Mouse (Mus musculus) liver, embryonic 16.5 days (tissue): Measurements from ENCODE around the gene Nxpe2. TPM values are rescaled to one million over a fixed set of nuclear protein-coding genes. Genes with fewer than 3 reads are reported as not detected.

Source experiments
- ATAC-seq: fragments of 200-750 bp; cut with Nextera tagmentation; 2 replicates; pipeline ENCODE4 v1.8.0; 2017; ENCODE audit warnings: low read depth, mild to moderate bottlenecking, moderate number of reproducible peaks, moderate library complexity
- H3K27ac ChIP-seq: fragments of 300-500 bp; sonication (generic); 2 replicates; pipeline ENCODE4 v1.5.1; 2014; ENCODE audit warnings: mild to moderate bottlenecking, low read length
- H3K27me3 ChIP-seq: fragments of 300-500 bp; sonication (generic); 2 replicates; pipeline ENCODE4 v1.6.1; 2014; ENCODE audit warnings: low read depth, low read length, mixed read lengths; ENCODE audit not compliant: control insufficient read depth, insufficient read depth
- H3K36me3 ChIP-seq: fragments of 300-500 bp; sonication (generic); 2 replicates; pipeline ENCODE4 v1.6.1; 2014; ENCODE audit warnings: mild to moderate bottlenecking; ENCODE audit not compliant: control insufficient read depth, insufficient read depth
- H3K4me1 ChIP-seq: fragments of 300-500 bp; sonication (generic); 2 replicates; pipeline ENCODE4 v1.6.1; 2014; ENCODE audit warnings: low read depth, low read length, mixed read lengths; ENCODE audit not compliant: control insufficient read depth
- H3K4me2 ChIP-seq: fragments of 300-500 bp; sonication (generic); 2 replicates; pipeline ENCODE4 v1.6.1; 2014; ENCODE audit warnings: low read depth, low read length, mixed read lengths
- H3K4me3 ChIP-seq: fragments of 300-500 bp; sonication (generic); 2 replicates; pipeline ENCODE4 v1.5.1; 2014; ENCODE audit warnings: low read depth, mild to moderate bottlenecking, low read length
- H3K9ac ChIP-seq: fragments of 300-500 bp; sonication (generic); 2 replicates; pipeline ENCODE4 v1.6.1; 2014; ENCODE audit warnings: low read depth, low read length
- H3K9me3 ChIP-seq: fragments of 300-500 bp; sonication (generic); replicated peaks from 2 replicates; pipeline ENCODE4 v1.6.1; 2016; ENCODE audit warnings: low read length; ENCODE audit not compliant: control insufficient read depth
- WGBS: fragments of 180-500 bp; shearing (Covaris S2); extraction: QIAGEN DNeasy Blood & Tissue Kit; methylation state at CpG from one replicate; pipeline ENCODE4 v1.1.7; 2014; ENCODE audit not compliant: insufficient replicate concordance; 5-methylcytosine and 5-hydroxymethylcytosine counted together
- polyA plus RNA-seq: library from polyadenylated mRNA; unstranded; fragments of >200 nt; fragmentation: Nextera tagmentation; extraction: Ambion mirVana; gene quantifications from 2 replicates; pipeline ENCODE4 v1.2.1, GENCODE M21; 2015

Nxpe2 gene
- polyA plus RNA-seq, 1 experiment from 2014 or later = 120 TPM

DNA sequence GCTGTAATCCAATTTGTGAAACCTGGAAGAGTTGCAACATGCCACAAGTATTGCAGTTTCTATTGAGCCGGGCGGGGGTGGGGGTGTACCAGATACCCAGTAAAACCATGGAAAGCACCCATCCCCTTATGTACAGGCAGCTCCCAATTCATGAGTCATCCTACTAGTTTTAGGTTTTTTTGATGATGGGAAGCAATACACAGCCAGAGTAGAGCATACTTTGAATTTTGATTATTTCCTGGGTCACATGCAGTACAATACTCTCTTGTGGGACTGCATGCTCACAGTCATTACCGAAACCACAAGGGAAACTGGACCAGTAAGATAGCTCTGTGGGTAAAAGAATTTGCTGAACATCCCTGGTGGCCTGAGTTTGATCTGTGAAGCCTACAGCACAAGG is 3.8 kb upstream of the Nxpe2 start:
- peaks cover 73% of the 10 kb centered on the region for H3K4me1 ChIP-seq
- H3K27me3 ChIP-seq = no peaks in the 10 kb centered on the region
- ATAC-seq = no peak
- no peaks in the 10 kb centered on the region for H3K36me3 ChIP-seq
- H3K4me3 ChIP-seq = no peak overlapping the region
- H3K9me3 ChIP-seq = no peaks in the 10 kb centered on the region
- H3K4me2 ChIP-seq = no peak overlapping the region
- H3K9ac ChIP-seq = no peak overlapping the region
- peak overlapping the region; percentile 0; the same call in 1 of the 2 replicates for H3K27ac ChIP-seq
- 32% methylated on average over 3 of the region's 3 CpGs for WGBS

DNA sequence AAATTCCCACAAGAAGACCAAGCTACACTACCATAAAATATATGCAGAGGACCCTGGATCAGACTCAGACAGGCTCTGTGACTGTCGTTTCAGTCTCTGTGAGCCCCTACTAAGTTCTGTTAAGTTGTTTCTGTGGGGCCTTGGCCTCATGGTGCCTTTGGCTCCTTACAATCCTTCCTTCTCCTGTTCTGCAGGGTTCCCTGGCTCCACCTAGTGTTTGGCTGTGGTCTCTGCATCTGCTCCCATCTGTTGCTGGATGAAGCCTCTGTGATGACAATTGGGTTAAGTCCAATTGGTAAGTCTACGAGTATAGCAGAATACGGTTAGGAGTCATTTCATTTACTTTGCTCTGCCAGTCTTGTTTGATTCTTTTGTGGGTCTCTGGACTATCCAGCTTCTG is 1.5 kb upstream of the Nxpe2 start:
- Histone ChIP-seq H3K36me3 (no peaks in the 10 kb centered on the region), H3K27ac (peak overlapping the region; percentile 60), H3K9me3 (no peaks in the 10 kb centered on the region), H3K4me3 (no peak overlapping the region), H3K4me2 (0 out of 2 replicates have a peak overlapping the region, but pooled peaks have one; percentile 3), H3K27me3 (no peaks in the 10 kb centered on the region), H3K4me1 (peaks cover 51% of the 10 kb centered on the region), H3K9ac (peak overlapping the region; percentile 46)
- 21% methylated on average over 3 of the region's 3 CpGs for WGBS
- ATAC-seq = peak; percentile 66

DNA sequence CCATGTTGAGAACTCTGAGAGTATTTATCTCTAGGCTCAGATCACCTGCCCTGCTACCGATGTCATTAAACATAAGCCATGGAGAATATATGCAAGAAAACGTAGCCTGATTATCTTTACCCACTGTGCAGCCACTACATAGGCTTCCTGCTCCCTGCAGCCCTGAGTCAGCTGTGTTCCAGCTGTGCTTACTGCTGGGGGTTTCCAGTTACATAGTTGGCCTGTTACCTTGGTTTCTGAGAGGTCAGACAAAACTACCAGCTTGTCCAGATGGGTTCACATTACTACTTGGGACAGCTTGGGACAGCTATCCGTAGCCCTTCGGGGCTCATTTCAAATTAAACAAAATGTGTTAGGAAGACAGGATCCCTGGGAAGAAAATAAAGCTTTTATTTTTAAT is 868 bp upstream of the Nxpe2 start:
- ATAC-seq = 0 out of 2 replicates have a peak, but pooled peaks have one; percentile 25
- no peaks in the 10 kb centered on the region for H3K27me3 ChIP-seq
- WGBS = 55% methylated on average over 4 of the region's 4 CpGs
- H3K9me3 ChIP-seq = no peaks in the 10 kb centered on the region
- H3K9ac ChIP-seq = no peak overlapping the region; the same call in 1 of the 2 replicates
- no peak overlapping the region for H3K4me3 ChIP-seq
- no peaks in the 10 kb centered on the region for H3K36me3 ChIP-seq
- peak overlapping the region; percentile 60 for H3K27ac ChIP-seq
- H3K4me1 ChIP-seq = peaks cover 45% of the 10 kb centered on the region
- peak overlapping the region; percentile 3; the same call in 1 of the 2 replicates for H3K4me2 ChIP-seq

DNA sequence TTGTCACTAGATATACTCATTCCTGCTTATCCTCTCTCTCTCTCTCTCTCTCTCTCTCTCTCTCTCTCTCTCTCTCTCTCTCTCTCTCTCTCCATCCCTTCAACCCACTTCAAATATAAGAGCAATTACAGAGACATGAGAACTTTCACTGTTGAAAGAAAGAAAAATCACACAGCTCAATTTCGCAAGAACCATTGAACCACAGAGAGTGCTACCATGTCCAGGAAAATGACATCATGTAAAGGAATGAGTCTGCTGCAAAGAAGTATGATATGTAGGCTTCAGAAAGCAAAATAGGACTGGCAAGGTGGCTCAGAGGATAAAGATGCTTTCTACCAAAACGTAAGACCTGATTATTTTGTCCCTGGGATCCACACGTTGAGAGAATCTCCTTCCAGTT is 7.4 kb downstream of the Nxpe2 start:
- WGBS = 72% methylated on average over 3 of the region's 3 CpGs
- no peaks in the 10 kb centered on the region for H3K9me3 ChIP-seq

GRCm38 (mm10) chr9:48345456-48345855 is 7.8 kb downstream of the Nxpe2 start:
- no peak for ATAC-seq
- Histone ChIP-seq H3K27me3 (no peaks in the 10 kb centered on the region), H3K27ac (no peak overlapping the region), H3K36me3 (no peaks in the 10 kb centered on the region), H3K9me3 (no peaks in the 10 kb centered on the region), H3K4me3 (no peak overlapping the region), H3K4me2 (no peak overlapping the region), H3K9ac (no peak overlapping the region), H3K4me1 (peaks cover 13% of the 10 kb centered on the region)
- 85% methylated on average over 9 of the region's 9 CpGs for WGBS

More for the DNA sequence above, 7.4 kb downstream of the Nxpe2 start:
- H3K36me3 ChIP-seq = no peaks in the 10 kb centered on the region
- no peak overlapping the region for H3K4me3 ChIP-seq
- H3K9ac ChIP-seq = no peak overlapping the region
- ATAC-seq = no peak
- no peaks in the 10 kb centered on the region for H3K27me3 ChIP-seq
- peaks cover 13% of the 10 kb centered on the region for H3K4me1 ChIP-seq
- H3K4me2 ChIP-seq = no peak overlapping the region
- no peak overlapping the region for H3K27ac ChIP-seq

- peak overlapping the region; percentile 88 for H3K9ac ChIP-seq
- peaks cover 26% of the 10 kb centered on the region for H3K36me3 ChIP-seq
- H3K4me3 ChIP-seq = peak overlapping the region; percentile 82
- H3K4me1 ChIP-seq = peaks cover 25% of the 10 kb centered on the region
- peak overlapping the region; percentile 41 for H3K4me2 ChIP-seq
- H3K27me3 ChIP-seq = no peaks in the 10 kb centered on the region
- H3K27ac ChIP-seq = peak overlapping the region; percentile 96
- WGBS = 32% methylated on average over 10 of the region's 10 CpGs
- no peaks in the 10 kb centered on the region for H3K9me3 ChIP-seq
- ATAC-seq = peak; percentile 99
Measured at GRCm38 (mm10) chr9:48340708-48341380, 12.4 kb downstream of the Nxpe2 start.

DNA sequence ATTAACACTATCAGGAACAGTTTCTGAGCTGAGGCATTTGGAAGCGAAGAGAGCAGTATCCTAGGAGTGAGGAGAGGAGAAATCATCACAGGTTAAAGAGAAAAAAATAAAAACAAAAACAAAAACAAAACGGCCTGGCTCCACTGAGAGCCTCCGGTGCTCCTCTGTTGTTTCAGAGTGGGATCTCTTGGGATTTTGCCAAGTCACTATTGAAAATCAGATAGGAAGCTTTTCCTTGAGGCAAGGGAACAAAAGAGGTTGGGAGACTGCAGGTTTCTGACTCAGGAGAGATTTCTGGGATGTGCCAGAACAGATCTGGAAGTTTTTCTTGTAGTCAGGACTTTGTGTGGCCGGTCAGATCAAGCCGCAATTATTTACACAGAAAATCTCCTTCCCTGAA is 13.7 kb downstream of the Nxpe2 start:
- 31% methylated on average over 5 of the region's 5 CpGs for WGBS
- Histone ChIP-seq H3K9me3 (no peaks in the 10 kb centered on the region), H3K9ac (peak overlapping the region; percentile 88), H3K27me3 (no peaks in the 10 kb centered on the region), H3K4me2 (peak overlapping the region; percentile 67; the same call in 1 of the 2 replicates), H3K4me3 (peak overlapping the region; percentile 82), H3K4me1 (peaks cover 31% of the 10 kb centered on the region), H3K36me3 (peaks cover 34% of the 10 kb centered on the region), H3K27ac (peak overlapping the region; percentile 96)
- ATAC-seq = no peak

- Histone ChIP-seq H3K27ac (peak overlapping the region; percentile 96), H3K4me3 (peak overlapping the region; percentile 82), H3K36me3 (peaks cover 37% of the 10 kb centered on the region), H3K9me3 (no peaks in the 10 kb centered on the region), H3K27me3 (no peaks in the 10 kb centered on the region), H3K4me1 (peaks cover 31% of the 10 kb centered on the region), H3K9ac (peak overlapping the region; percentile 88), H3K4me2 (peak overlapping the region; percentile 67)
- WGBS = 10% methylated on average over 4 of the region's 4 CpGs
- peak; percentile 35 for ATAC-seq
Measured at GRCm38 (mm10) chr9:48338783-48339455, 14.3 kb downstream of the Nxpe2 start.

GRCm38 (mm10) chr9:48329597-48329996 is 23.7 kb downstream of the Nxpe2 start:
- Histone ChIP-seq H3K9me3 (no peaks in the 10 kb centered on the region), H3K27ac (no peak overlapping the region), H3K27me3 (no peaks in the 10 kb centered on the region), H3K4me2 (no peak overlapping the region), H3K36me3 (peaks cover 76% of the 10 kb centered on the region), H3K4me3 (no peak overlapping the region), H3K4me1 (peaks cover 3% of the 10 kb centered on the region), H3K9ac (no peak overlapping the region)
- WGBS = 90% methylated on average over 7 of the region's 7 CpGs
- no peak for ATAC-seq
